Mouse (Mus musculus) midbrain, postnatal 0 days (tissue): ENCODE data around the gene Matn3. TPM values are rescaled to one million over a fixed set of nuclear protein-coding genes. Genes with fewer than 3 reads are reported as not detected.
A peak's percentile ranks its signal among the peaks of the same experiment; 100 is the strongest.

Experiments used
- ATAC-seq: fragments of 200-750 bp; cut with Nextera tagmentation; 2 replicates; pipeline ENCODE4 v1.8.0; 2017; ENCODE audit warnings: moderate number of reproducible peaks, mild to moderate bottlenecking, moderate TSS enrichment, moderate library complexity; ENCODE audit not compliant: low FRiP score
- DNase-seq: peaks from one replicate; pipeline ENCODE4 v3.0.0-alpha.2; 2015; ENCODE audit warnings: low spot score
- H3K27ac ChIP-seq: fragments of 300-500 bp; sonication (generic); 2 replicates; pipeline ENCODE4 v1.5.1; 2014; ENCODE audit warnings: low read depth, mild to moderate bottlenecking, low read length, mixed read lengths
- H3K27me3 ChIP-seq: fragments of 300-500 bp; sonication (generic); 2 replicates; pipeline ENCODE4 v1.6.1; 2014; ENCODE audit warnings: low read length, control low read depth, mixed read lengths; ENCODE audit not compliant: insufficient read depth
- H3K36me3 ChIP-seq: fragments of 300-500 bp; sonication (generic); 2 replicates; pipeline ENCODE4 v1.6.1; 2014; ENCODE audit warnings: low read length, control low read depth, mixed read lengths; ENCODE audit not compliant: insufficient read depth
- H3K4me1 ChIP-seq: fragments of 300-500 bp; sonication (generic); 2 replicates; pipeline ENCODE4 v1.6.1; 2014; ENCODE audit warnings: mild to moderate bottlenecking, control low read depth, antibody characterized with exemption, low read length, mixed read lengths; ENCODE audit not compliant: insufficient read depth
- H3K4me2 ChIP-seq: fragments of 300-500 bp; sonication (generic); 2 replicates; pipeline ENCODE4 v1.6.1; 2014; ENCODE audit warnings: low read depth, mild to moderate bottlenecking, low read length, mixed read lengths; ENCODE audit not compliant: poor library complexity, severe bottlenecking
- H3K4me3 ChIP-seq: fragments of 300-500 bp; sonication (generic); 2 replicates; pipeline ENCODE4 v1.5.1; 2014; ENCODE audit warnings: low read depth, mild to moderate bottlenecking, low read length, moderate library complexity
- H3K9ac ChIP-seq: fragments of 300-500 bp; sonication (generic); replicated peaks from 2 replicates; pipeline ENCODE4 v1.6.1; 2014; ENCODE audit warnings: mild to moderate bottlenecking, low read length, moderate library complexity, mixed read lengths; ENCODE audit not compliant: poor library complexity, severe bottlenecking
- H3K9me3 ChIP-seq: fragments of 300-500 bp; sonication (generic); 2 replicates; pipeline ENCODE4 v1.6.1; 2016; ENCODE audit warnings: low read length, control low read depth
- CTCF ChIP-seq: IDR thresholded peaks from 2 replicates; pipeline ENCODE4 v1.5.1; 2016; ENCODE audit warnings: antibody characterized with exemption, mild to moderate bottlenecking
- WGBS: fragments of 180-500 bp; shearing (Covaris S2); extraction: QIAGEN DNeasy Blood & Tissue Kit; methylation state at CpG from one replicate; pipeline ENCODE4 v1.1.7; 2014; 5-methylcytosine and 5-hydroxymethylcytosine counted together
- polyA plus RNA-seq: library from polyadenylated mRNA; unstranded; fragments of >200 nt; fragmentation: Nextera tagmentation; extraction: Ambion mirVana; gene quantifications from 2 replicates; pipeline ENCODE4 v1.2.1, GENCODE M21; 2015
- total RNA-seq: library from RNA; depleted of rRNA; stranded (reverse); fragments of >200 nt; gene quantifications from 2 replicates; pipeline ENCODE4 v1.2.3, GENCODE M21; 2014; rRNA removed

Gene Matn3
- 0.33 and 0.38 TPM in 2 replicates for total RNA-seq
- polyA plus RNA-seq: 0.11 and 0.29 TPM in 2 replicates

GRCm38 (mm10) chr12:8947714-8948464, at the start of gene Matn3:
TSS of gene Matn3 (plus strand) at chr12:8947929.
- Histone ChIP-seq H3K9ac (peak within 1 kb of the TSS; percentile 29), H3K36me3 (no peaks in the 10 kb centered on the region), H3K27ac (no peak within 1 kb of the TSS), H3K9me3 (no peaks in the 10 kb centered on the region), H3K4me2 (peak within 1 kb of the TSS; percentile 94), H3K27me3 (peaks cover 4% of the 10 kb centered on the region; the same call in 1 of the 2 replicates), H3K4me1 (peaks cover 4% of the 10 kb centered on the region; the same call in 1 of the 2 replicates), H3K4me3 (peak within 1 kb of the TSS; percentile 43)
- peak; percentile 20 for TF ChIP-seq CTCF
- under 1% methylated on average over 42 of the region's 42 CpGs for WGBS
- DNase-seq (peak; percentile 23), ATAC-seq (peak; percentile 44)

- H3K36me3 ChIP-seq: no peaks in the 10 kb centered on the region
- H3K4me3 ChIP-seq: no peak overlapping the region
- WGBS: 40% methylated on average over 19 of the region's 19 CpGs
- H3K9ac ChIP-seq: no peak overlapping the region
- DNase-seq (peak; percentile 30), ATAC-seq (0 out of 2 replicates have a peak, but pooled peaks have one; percentile 31)
- no peak overlapping the region for H3K27ac ChIP-seq
- no peak for TF ChIP-seq CTCF
- no peaks in the 10 kb centered on the region for H3K9me3 ChIP-seq
- peaks cover 8% of the 10 kb centered on the region; the same call in 1 of the 2 replicates for H3K4me1 ChIP-seq
- no peak overlapping the region for H3K4me2 ChIP-seq
- H3K27me3 ChIP-seq: no peaks in the 10 kb centered on the region
Measured at GRCm38 (mm10) chr12:8898879-8899785, 48.6 kb upstream of the Matn3 start.

GRCm38 (mm10) chr12:8900107-8900698, 47.5 kb upstream of the Matn3 start:
- Histone ChIP-seq H3K9ac (no peak overlapping the region), H3K4me1 (peaks cover 8% of the 10 kb centered on the region; the same call in 1 of the 2 replicates), H3K27me3 (no peaks in the 10 kb centered on the region), H3K9me3 (no peaks in the 10 kb centered on the region), H3K27ac (no peak overlapping the region), H3K4me3 (no peak overlapping the region), H3K36me3 (no peaks in the 10 kb centered on the region), H3K4me2 (no peak overlapping the region)
- WGBS: 23% methylated on average over 4 of the region's 4 CpGs
- DNase-seq (no peak), ATAC-seq (no peak)
- TF ChIP-seq CTCF: no peak

- Histone ChIP-seq H3K9me3 (no peaks in the 10 kb centered on the region), H3K4me1 (peaks cover 8% of the 10 kb centered on the region; the same call in 1 of the 2 replicates), H3K4me2 (no peak overlapping the region), H3K4me3 (no peak overlapping the region), H3K9ac (no peak overlapping the region), H3K27me3 (no peaks in the 10 kb centered on the region), H3K27ac (no peak overlapping the region), H3K36me3 (no peaks in the 10 kb centered on the region)
- 54% methylated on average over 5 of the region's 5 CpGs for WGBS
- ATAC-seq (no peak), DNase-seq (no peak)
- TF ChIP-seq CTCF: no peak
Measured at GRCm38 (mm10) chr12:8900919-8901663, 46.6 kb upstream of the Matn3 start.

- ATAC-seq (no peak), DNase-seq (no peak)
- no peaks in the 10 kb centered on the region for H3K9me3 ChIP-seq
- H3K4me2 ChIP-seq: no peak overlapping the region
- H3K36me3 ChIP-seq: no peaks in the 10 kb centered on the region
- no peak overlapping the region for H3K4me3 ChIP-seq
- WGBS: 28% methylated on average over 2 of the region's 2 CpGs
- H3K27me3 ChIP-seq: no peaks in the 10 kb centered on the region
- no peak overlapping the region for H3K9ac ChIP-seq
- TF ChIP-seq CTCF: no peak
- no peak overlapping the region for H3K27ac ChIP-seq
- peaks cover 8% of the 10 kb centered on the region; the same call in 1 of the 2 replicates for H3K4me1 ChIP-seq
Measured at GRCm38 (mm10) chr12:8901934-8902333, 45.8 kb upstream of the Matn3 start.
